Mouse (Mus musculus): ENCODE measurements at regions not wholly inside any gene's neighbourhood (a gene's known extent, or its start where the extent isn't known, plus 50 kb on each side); places are given as distances from the start of the nearest gene placed in this dataset.

DNA sequence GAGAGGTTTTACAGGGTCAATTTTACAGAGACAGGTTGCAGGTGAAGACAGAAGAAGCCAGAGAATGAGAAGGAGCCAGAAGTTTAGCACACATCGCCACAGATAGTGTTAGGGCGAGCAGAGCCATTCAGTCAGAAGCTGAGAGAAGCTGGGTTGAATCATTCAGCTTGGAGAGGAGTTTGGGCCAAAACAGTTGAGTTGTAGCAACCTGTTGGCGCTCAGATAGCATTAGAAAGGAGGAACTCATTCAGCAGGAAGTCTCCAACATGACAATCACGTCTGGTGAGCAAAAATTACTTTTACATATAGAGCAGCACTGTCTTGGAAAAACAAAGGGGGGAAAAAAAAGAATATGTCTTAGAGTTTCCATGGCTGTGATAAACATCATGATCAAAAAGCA lies 53.2 kb downstream of the Fam43a start:
- no peak for DNase-seq (ENCODE audit: low read depth, low spot score)

DNA sequence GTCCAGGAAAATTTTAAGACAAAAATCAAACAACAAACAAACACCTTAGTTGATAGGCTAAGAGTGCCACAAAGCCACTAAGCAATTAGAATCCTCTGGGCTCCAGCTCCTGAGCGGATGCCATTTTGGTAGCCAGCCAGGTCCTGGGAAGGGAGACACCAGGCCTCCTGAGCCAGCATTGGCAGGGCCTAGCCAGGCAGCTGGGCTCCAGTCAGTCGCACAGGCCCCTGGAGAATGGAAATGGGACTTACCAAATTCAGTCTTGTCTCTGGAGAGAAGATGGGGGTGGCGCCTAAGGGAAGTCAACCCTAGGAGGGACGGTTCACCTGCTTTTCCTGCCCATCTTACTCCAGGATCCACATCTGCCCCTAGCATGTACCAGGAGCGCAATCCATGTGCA lies 54.3 kb downstream of the Fam43a start:
- DNase-seq (ENCODE audit: low read depth, low spot score): peak; percentile 77

DNA sequence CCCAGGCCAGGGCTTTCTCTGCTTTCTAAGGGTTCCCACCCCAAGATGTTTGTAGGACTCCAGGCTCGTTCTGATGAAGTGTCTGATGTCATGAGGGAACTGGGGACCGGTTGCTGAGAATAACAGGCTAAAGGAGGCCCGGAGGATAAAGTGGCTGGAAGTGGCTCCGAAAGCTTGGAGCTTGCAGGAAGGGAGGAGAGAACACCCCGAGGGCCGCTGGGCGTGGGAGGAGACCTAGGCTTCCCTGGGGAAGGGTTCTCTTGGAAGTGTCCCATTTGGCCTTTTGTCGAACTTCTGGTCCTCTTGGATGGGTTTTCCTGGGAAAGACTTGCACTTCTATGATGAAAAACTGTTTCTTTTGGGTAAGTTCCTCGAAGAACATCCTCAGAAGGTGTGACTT lies 54.7 kb downstream of the Fam43a start:
- peak; percentile 34 for DNase-seq (ENCODE audit: low read depth, low spot score)

DNA sequence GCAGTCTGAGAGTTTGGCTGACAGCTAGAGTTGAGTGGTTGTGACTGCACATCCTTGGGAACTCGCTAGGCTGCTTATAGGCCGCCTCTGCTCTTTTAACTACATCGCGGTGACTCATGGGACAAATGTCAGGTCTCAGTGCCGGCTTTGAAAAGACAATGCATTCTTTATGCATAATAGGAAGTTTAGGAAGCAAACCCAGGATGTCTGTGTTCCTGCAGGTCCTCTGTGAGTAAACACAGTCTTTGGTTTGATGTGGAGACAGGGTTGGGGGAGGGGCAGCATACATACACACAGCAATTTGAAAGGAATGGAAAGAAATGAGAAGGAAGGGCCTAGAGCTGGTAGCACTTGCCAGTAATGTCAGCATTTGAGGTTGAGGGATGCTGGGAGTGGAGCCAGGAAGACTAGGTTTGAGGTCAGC lies 56.3 kb downstream of the Fam43a start:
- DNase-seq (ENCODE audit: low read depth, low spot score): no peak

DNA sequence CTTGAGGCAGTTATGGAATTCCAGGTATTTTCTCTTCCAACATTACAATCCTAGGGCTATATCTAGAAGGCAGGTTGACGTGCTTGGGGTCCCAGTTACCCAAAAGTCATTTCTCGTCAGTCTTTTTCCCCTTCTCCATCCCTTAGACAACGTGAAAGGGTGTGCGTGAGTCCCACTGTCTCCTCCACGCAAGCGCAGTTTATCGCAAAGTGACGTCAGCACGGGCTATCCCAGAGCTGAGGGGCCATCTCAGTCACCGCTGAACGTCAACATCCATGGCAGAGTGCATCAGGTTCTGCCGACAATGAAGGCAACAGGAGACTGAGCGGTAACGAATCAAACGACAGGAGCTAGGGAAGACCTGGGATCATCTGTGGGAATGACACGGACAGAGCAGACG lies 57.4 kb downstream of the Fam43a start:
- DNase-seq (ENCODE audit: low read depth, low spot score): no peak

DNA sequence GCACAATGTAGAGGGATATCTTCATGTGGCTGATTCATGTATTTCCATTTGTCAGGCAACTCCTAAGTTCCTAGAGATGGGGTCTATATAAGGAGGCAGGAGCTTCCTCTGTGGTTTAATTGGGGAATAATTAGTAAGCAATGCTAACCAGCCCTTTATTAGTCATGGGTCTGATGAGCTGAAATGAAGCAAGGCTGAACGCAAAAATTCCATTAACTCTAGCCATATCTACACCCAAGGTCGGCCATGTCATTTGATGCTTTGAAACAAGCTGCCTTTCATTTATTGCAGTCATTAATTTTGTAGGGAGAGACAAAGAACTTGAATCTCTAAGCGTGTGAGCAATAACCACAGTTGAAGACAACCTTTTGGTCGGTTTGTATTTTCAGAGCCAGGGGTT lies 59.4 kb downstream of the Fam43a start:
- no peak for DNase-seq (ENCODE audit: low read depth, low spot score)

DNA sequence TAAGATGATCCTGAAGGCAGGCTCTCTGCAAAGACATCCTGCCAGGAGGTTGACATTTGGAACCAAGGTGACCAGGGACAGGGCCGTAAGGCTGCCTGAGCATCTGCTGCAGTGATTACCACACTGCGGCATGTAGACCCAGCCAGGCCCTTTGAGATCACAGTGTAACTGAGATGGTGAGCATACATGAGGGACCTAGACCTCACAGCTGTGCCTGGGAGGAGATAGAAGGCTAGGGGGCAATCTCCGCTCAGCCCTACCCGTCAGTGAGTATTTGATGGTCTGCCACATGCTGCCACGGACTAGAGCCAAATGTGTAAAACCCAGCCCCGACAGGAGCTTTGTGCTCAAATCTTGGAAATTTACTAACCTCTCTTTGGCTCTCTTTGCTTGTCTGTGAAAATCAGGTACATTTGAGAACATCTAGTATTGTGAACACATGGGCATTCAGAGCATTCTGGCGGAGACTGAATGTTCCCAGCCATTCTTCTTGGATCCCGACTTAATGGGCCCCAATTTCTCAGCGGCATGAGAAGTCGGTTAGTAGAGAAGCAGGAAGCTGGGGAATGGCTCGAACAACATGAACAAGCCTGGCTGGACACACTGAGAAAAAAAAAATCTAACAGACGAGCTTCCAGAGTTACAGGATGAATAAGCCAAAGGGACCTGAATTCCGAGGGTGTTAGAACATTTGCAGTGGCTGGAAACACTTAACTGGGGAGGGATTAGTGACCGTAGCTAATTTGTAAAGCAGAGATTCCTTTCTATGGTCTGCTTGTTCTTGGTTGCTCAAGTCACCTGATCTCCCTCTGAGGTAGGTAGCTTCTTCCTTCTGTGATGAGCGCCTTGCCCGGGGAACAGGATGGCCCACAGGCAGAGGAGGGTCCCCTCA lies 61.8 kb downstream of the Fam43a start:
- no peak for DNase-seq (ENCODE audit: low read depth, low spot score)

DNA sequence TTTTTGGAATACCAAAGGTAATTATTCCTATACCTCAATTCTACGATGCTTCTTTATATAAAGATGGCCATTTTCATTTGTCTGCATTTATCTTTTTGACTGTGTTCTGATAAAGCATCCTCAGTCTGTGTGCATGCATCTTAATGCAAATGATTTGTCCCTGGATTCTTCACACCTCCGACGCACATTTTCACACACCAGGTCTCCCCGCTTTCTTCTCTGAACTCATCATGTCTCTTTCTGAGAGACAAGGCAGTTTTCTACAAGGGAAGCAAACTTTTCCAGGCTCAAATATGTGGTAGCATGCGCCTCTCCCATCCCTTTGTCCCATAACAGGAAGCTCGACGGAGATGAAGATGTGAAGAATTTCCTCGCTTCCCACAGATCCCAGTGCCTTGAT lies 63.5 kb downstream of the Fam43a start:
- DNase-seq (ENCODE audit: low read depth, low spot score): no peak

DNA sequence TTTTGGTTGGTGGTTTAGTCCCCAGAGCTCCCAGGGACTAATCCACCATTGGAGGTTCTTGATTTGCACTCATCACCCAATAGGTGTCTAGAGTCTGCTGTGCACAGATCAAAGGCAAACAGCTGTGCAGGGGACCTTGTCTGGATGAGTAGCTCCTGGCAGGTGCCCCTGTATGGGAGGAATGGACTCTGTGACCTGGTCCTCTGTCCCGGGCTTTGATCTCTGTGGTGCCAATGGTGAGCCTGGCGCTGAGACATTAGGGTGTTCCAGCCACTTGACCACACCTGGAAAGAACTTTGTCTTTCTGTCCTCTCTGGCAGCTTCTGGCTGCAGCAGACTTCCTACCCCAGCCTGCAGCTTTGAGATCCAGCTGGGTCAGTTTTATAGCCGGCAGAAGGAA lies 64.4 kb downstream of the Fam43a start:
- DNase-seq (ENCODE audit: low read depth, low spot score): no peak

DNA sequence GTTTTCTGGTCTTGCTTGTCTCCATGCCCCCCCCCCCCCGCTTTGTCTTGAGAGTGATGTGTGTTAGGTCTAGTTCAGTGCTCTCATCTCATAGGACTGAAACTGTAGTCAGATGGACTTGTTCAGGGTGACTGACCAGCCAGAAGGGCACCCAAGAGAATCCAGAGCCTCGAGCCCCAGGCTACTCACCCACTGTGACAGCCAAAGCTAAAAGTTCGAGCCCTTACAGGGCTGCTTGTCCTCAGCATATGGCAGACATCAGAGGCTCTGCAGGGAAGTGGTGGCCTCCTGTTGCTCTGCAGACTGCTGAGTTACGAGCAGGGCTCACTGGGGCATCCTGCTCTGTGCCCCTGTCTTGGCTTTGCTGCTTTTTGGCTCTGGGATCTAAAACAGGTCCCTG lies 64.9 kb downstream of the Fam43a start:
- DNase-seq (ENCODE audit: low read depth, low spot score): no peak

DNA sequence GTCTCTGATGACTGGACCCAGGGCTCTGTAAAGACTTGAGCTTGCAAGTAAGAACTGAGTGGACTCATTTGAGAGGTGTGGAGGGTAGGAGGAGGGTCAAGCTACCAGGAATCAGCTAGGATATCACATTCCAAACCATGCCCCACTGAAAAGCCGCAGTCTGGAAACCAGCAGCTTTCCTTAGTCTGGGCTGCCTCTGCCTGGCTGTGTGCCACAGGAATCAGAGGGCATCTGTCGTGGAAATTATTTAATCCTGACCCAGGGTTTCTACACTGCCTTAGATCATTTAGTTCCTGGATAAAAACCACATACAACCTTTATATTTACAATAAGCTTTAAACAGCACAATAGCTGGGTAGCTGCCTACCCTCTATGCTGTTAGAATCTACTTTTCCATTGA lies 66.4 kb downstream of the Fam43a start:
- no peak for DNase-seq (ENCODE audit: low read depth, low spot score)

DNA sequence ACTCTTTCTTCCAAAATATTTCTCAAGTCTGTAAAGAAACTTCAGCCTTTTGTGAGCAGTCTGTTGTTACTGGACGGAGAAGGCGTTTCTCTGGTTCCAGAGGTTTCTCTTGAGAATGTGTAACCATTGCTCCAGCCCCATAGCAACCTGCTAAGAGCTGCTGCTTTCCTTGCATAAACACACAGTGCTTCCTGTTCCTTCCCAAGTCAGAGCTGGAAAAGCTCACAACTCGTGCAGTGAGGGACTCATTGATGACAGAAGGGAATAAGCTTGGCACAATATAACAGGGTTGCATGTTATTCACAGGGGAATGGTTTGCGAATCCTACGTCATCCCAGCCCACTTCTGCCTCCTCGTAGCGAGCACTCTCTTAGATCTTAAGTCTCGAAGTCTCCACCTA lies 70.4 kb downstream of the Fam43a start:
- no peak for DNase-seq (ENCODE audit: low read depth, low spot score)

DNA sequence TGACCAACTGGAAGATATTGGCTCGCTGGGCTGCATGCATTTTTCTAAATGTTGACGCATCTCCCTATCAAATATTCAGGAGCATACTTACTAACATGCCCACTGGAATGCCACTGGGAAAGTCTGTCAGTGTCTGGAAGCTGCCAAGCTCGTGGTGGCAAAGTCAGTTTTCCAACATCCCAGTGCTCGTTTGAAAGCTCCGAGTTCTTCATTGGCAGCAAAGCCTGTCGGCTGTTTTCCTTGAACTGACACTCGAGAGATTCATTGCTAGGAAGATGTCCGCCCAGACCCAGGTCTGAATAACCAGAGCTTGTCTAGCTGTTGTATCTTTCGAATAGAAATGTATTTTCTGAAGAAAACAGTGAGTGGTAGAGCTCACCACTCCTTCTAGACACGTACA lies 72.1 kb downstream of the Fam43a start:
- DNase-seq (ENCODE audit: low read depth, low spot score): no peak

DNA sequence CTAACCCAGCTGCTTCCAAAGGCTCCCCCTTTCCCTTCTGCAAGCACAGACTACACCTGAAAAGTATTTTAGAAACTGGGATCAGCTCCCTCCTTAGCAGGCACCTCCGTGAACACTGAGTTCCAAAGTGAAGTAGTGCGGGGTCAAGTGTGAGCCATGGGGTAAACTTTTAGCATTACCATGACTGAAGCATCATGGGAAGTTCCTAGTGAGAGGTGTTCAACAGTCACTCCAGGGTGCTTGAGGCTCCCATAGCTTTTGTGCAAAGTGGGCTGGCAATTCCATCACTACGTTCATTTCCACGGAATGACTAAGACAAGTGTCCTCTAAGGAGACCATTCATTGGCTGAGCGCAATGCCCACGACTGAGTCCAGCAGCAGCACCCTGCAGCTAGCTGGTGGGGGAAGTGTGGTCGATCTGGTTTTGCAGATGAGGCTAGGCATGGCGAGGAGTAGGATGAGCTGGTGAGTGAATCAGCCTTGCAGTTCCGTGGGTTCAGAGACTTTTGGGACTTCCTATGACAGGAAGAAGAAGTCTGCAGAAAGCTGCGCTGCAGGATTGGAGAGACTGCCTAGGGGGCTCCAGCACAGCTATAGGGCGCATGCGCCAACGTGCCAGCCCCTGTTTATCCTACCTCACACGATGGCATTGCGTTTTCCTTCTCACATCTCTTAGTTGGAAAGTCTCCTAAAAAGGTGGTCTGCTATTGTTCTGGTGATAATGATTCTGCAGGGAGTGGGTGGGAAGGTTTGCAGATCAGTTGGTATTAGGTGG lies 73.4 kb downstream of the Fam43a start:
- DNase-seq (ENCODE audit: low read depth, low spot score): no peak

DNA sequence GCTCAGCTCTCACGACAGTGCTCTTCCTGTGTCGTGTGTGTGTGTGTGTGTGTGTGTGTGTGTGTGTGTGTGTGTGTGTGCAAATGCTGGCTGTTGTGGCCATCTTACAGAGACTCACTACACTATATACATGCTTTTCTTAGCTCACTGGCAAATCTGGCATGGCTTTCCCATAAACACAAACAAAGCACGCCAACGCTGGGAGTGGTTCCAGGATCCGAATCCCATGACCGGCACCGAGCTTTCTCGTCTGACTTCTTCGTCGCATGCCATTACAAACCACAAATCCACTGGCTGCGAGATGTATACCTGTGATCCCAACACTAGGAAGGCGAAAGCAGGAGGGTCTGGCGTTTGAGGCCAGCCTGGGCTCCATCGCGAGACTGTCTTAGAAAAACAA lies 74.1 kb downstream of the Fam43a start:
- DNase-seq (ENCODE audit: low read depth, low spot score): no peak

DNA sequence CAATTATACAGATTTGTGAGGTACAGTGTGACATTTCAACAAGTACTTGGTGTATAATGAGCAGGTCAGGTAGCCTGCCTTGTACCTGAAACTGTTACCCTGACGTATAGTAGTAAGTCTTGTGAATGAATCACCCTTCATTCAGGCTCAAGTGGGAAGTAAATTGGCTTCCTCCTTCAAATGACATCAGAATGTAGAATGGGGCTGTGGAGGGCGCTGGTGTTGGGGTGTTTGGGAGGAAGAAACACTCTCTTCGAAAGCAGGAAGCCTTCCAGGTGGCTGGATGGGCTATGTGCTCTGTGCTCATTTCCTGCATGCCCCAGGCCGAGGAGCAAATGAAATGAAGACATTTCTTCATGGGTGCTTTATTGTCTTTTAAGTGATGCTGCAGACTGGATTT lies 76.3 kb downstream of the Fam43a start:
- no peak for DNase-seq (ENCODE audit: low read depth, low spot score)

DNA sequence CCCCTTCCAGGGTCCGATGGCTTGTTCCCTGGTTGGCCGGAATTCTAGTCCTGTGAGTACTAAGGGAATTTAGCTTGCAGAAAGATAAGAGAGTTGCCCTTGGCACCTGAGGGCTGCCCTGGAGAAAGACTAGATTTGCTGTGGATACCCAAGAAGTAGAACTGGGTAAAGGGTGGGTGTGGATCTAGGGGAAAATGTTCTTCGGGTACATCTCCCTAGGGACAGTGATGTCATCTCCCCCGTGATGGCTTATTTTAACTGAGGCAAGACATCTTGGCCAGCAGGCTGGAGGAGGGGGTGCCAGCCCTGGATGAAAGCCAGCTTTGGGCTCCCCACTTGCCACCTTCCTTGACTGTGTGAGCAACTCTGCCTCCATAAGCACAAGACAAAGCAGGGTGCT lies 77.5 kb downstream of the Fam43a start:
- DNase-seq (ENCODE audit: low read depth, low spot score): no peak

DNA sequence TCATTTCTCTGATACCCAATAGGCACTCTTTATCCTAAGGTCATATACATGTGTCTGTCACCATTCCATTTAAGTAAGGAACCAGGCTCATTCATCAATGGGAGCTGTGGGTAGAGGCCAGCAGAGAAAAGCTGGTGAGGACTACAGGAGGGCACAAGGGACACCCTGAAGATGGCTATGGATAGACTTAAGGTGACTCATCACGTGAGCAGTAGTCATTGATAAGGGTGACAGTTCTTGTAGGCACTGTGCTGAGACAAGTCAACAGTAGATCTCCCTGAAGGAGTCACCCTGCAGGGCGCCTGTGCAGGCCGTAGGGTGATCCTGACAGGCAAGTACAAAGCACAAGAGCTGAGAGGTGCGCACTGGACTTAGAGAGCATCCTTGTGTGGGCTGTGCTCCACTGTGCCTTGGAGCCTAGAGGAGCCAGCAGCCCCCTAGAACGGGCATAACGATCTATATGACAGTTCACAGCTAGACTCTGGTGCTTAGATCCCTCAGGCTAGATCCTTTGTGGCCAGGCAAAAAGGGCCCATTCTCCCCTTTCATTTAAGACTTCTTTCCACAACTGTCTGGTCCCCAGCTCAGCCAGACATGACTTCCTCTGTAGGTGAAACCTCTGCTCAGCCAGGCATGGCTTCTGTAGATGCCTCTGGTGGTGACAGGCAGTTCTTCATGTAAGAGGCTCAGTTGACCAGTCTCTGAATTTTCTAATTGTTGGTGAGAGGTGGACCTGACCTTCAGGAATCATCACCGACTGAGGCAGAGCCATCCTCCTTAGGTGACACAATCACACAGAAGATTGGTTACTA lies 78.6 kb downstream of the Fam43a start:
- no peak for DNase-seq (ENCODE audit: low read depth, low spot score)

DNA sequence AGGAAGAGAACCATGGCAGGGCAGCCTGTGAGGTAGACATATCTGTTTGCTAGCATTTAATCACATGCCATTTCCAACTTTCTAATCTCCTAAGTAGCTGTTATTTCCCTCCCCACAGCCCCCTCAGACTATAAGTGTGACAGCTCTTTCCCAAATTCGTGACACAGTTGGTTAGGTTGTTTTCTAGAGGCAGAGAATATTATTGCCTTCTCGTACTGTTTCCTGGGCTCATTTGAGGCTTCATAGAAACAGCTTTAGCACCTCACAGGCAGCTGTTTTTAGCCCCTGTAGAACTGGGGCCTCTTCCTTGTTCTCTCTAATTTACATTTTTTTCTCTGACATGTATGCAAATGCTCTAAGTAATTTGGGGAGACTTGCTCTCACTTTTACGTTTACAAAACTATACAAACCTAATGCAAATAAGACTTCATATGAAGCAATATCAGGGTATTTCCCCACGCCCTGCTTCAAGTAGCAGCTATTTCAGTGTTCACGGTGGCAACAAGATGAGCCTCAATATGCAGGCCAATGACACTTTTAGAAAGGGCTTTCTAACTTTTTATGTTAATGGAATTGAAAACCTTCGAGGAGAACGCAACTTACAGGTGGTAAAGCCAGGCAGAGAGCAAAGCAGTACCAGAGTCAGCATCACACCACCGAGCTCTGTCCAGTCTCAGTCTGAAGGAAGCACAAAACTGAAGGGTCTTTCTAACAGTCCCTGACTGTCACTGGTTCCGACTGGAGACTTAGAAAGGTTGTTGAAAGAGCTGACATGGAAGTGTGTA lies 79.4 kb downstream of the Fam43a start:
- DNase-seq (ENCODE audit: low read depth, low spot score): no peak

DNA sequence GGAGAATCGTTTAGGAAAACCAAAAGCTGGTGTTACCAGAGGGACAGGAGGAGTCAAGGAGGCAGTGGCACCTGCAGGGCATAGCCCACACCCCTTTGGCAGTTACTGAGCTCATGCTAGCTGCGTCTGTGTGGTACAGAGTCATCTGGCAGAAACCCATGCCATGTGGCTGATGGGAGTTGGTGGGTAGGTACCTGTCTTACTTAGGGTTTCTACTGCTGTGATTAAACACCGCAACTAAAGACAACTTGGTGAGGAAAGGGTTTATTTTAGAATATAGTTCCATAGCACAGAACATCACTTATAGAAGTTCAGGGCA lies 79.9 kb downstream of the Fam43a start:
- DNase-seq (ENCODE audit: low read depth, low spot score): no peak

DNA sequence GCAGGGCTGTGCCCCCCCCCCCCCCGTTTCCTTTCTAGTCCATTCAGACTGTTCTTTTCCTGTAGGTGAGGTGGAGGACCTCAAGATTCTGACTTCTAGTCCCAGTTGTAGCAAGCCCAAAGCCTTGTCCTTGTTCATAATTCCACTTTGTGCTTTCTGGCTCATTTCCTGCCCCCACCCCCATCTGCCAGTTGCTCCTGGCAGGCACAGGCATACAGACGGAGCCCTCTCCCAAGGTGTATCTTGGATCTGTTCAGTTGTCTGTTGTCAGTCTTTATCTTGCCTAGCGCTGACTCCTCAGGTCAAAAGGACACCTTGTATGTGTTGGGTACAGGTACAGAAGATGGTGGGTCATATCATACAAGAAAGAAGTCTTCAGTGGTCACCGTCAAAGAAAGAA lies 81.9 kb downstream of the Fam43a start:
- no peak for DNase-seq (ENCODE audit: low read depth, low spot score)

DNA sequence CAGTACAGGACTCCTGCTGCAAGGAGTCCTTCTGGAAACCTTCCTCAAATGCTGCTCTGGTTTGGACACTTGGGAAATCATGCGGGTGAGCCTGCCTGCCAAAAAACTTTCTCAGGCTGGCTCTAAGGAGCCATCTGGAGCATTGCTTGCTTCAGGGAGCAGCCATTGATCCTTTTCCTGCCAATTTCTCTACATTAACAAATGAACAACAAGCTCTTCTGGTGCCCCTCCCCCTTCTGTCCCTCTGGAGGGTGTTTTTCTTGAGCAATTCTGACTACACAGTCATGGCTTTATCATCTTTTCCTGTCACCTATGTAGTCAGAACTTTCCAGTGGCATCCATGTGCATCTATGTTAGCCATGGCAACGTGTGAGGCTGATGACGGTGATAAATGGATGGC lies 84.5 kb downstream of the Fam43a start:
- peak; percentile 32 for DNase-seq (ENCODE audit: low read depth, low spot score)

Data from skeletal muscle tissue, adult 2 months (tissue).